Mouse (Mus musculus): ENCODE data around the gene Rgs12. TPM values are rescaled to one million over a fixed set of nuclear protein-coding genes. Genes with fewer than 3 reads are reported as not detected.
A peak's percentile ranks its signal among the peaks of the same experiment; 100 is the strongest.

Rgs12 gene
- polyA plus RNA-seq, 1 experiment from 2014 or later: 30.1 TPM

DNA sequence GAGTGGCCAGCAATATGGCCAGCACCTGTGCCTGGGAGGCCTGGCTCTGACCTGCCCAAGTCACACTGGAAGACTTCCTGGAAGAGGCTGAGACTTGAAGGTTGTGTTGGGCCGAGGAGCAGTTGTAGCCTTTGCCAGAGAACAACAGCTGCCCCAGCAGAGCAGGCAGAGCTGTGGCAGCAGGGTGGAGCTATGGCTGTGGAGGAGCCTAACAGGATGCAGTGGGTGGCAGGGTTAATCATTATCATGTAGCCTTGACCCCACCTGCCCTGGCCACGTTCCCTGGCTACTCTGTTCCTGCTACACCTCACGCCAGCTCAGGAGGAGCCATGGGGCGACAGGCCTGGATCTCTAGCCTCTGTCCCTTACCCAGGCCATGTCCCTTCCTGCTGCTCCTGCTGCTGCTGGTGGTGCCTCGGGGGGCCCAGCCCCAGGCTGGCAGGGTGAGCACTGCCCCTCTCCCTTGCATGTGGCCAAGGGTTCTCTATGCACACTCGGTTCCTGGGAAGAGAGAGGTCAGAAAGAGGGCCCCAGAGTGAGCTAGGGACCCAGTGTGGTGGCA is 92.1 kb downstream of the Rgs12 start, which contains the start of gene Hgfac:
Gene Hgfac, plus strand, starts transcription at position 242 of the 562 bp plus-strand sequence.
- Histone ChIP-seq H3K4me3 (peak within 1 kb of the TSS; percentile 29), H3K27me3 (replicated peaks) (no peaks in the 10 kb centered on the region; the same call in 1 of the 2 replicates), H3K4me2 (peak within 1 kb of the TSS; percentile 44), H3K27ac (peak within 1 kb of the TSS; percentile 76), H3K9ac (peak within 1 kb of the TSS; percentile 35; the same call in 1 of the 2 replicates), H3K9me3 (replicated peaks) (no peaks in the 10 kb centered on the region), H3K4me1 (peaks cover 45% of the 10 kb centered on the region), H3K36me3 (no peaks in the 10 kb centered on the region)
- ATAC-seq: peak; percentile 49
- WGBS (ENCODE audit: insufficient replicate concordance): 33% methylated on average over 6 of the region's 6 CpGs

DNA sequence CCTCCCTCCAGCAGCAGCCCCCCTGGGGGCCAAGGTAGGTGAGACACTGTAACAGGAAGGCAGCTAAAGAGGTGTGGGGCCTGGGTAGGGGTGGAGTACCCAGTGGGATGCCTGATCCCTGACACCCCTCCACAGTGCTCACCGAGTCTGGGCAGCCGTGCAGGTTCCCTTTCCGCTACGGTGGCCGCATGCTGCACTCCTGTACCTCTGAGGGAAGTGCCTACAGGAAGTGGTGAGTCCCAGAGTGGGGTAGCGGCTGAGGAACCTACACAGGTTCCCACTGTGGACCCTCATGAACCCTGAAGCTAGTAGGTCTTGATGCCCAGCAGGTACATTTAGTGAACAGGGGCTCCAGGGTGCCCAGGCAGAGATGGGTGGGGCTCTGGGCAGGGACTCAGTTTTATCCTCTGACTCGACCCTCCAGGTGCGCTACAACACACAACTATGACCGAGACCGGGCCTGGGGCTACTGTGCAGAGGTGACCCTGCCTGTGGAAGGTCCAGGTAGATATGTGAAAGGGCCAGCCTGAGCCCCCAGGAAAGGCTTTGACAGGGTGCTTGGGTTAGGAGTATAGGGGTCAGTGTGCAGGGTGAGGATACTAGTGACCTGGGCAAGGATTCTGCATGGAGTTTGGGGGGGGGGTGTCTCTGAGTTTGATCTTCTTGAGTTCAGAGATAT is 93.3 kb downstream of the Rgs12 start:
- H3K36me3 ChIP-seq: no peaks in the 10 kb centered on the region
- 35% methylated on average over 10 of the region's 10 CpGs for WGBS (ENCODE audit: insufficient replicate concordance)
- no peaks in the 10 kb centered on the region for H3K9me3 ChIP-seq (replicated peaks)
- H3K27me3 ChIP-seq (replicated peaks): no peaks in the 10 kb centered on the region; the same call in 1 of the 2 replicates
- H3K9ac ChIP-seq: 0 out of 2 replicates have a peak overlapping the region, but pooled peaks have one; percentile 35
- H3K4me1 ChIP-seq: peaks cover 34% of the 10 kb centered on the region
- 0 out of 2 replicates have a peak overlapping the region, but pooled peaks have one; percentile 76 for H3K27ac ChIP-seq
- ATAC-seq: peak; percentile 4; the same call in 1 of the 2 replicates
- peak overlapping the region; percentile 29; the same call in 1 of the 2 replicates for H3K4me3 ChIP-seq
- peak overlapping the region; percentile 44 for H3K4me2 ChIP-seq

DNA sequence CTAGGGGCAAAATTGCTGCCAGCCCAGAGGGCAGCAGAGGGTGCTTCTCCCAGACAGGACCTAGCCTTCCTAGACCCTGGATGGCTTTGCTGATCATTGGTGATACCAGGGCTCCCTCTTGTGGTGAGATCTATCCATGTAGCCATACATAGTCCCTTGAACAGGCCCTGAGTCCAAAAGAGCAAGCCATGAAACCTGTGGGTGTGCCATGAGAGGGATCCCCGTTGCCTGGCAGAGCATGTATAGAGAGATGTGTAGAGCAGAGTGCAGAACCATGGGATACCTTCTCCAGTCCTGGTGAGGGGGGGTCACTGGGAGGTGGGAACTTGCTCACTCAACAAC is 93.8 kb downstream of the Rgs12 start:
- no peak overlapping the region for H3K4me3 ChIP-seq

DNA sequence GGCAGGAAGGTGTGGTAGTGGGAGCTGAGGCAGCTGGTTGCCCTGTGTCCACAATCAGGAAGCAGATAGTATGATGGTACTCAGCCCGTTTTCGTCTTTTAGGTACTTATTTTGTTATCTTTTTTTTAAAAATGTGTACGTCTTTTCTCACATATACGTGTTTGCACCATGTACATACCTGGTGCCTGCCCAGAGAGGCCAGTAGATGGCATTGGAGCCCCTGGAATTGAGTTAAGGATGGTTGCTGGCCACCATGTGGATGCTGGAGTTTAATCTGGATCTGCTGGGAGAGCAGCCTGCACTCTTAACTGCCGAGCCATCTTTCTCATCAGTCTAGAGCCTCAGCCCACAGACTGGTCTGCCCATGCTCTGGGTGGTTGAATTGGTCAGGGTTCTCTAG is 101.3 kb downstream of the Rgs12 start:
- Histone ChIP-seq H3K27me3 (replicated peaks) (peaks cover 40% of the 10 kb centered on the region), H3K4me2 (no peak overlapping the region), H3K4me3 (no peak overlapping the region), H3K9me3 (replicated peaks) (no peaks in the 10 kb centered on the region), H3K9ac (no peak overlapping the region), H3K4me1 (no peaks in the 10 kb centered on the region), H3K27ac (no peak overlapping the region), H3K36me3 (no peaks in the 10 kb centered on the region)
- no peak for ATAC-seq
- WGBS (ENCODE audit: insufficient replicate concordance): 56% methylated on average over 5 of the region's 5 CpGs

More for the DNA sequence above, 93.8 kb downstream of the Rgs12 start:
- Histone ChIP-seq H3K27ac (no peak overlapping the region), H3K27me3 (replicated peaks) (no peaks in the 10 kb centered on the region; the same call in 1 of the 2 replicates), H3K36me3 (no peaks in the 10 kb centered on the region), H3K9ac (no peak overlapping the region), H3K9me3 (replicated peaks) (no peaks in the 10 kb centered on the region), H3K4me2 (peak overlapping the region; percentile 44), H3K4me1 (peaks cover 29% of the 10 kb centered on the region)
- 3% methylated on average over 1 of the region's 1 CpGs for WGBS (ENCODE audit: insufficient replicate concordance)
- peak; percentile 54 for ATAC-seq

DNA sequence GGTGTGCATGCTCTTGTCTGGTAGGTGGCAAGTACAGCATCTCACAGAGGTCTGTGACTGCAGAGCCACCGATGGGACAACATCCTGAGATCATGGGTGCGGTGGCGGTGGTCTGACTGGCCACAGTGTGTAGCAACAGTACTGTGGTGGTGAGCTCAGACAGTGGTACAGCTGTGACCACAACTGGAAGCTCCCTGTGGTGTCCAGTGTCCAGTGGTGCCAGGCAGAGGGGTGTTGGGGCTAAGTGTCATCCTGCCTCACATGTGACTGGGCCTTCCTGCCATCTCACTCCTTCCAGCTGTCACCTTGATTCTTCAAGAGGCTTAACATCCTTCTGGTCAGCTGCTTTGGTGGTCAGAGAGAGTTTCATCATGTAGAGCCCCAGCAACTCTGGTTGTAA is 105.4 kb downstream of the Rgs12 start:
- H3K9me3 ChIP-seq (replicated peaks): no peaks in the 10 kb centered on the region
- H3K4me3 ChIP-seq: no peak overlapping the region
- peaks cover 12% of the 10 kb centered on the region for H3K4me1 ChIP-seq
- no peak overlapping the region for H3K9ac ChIP-seq
- no peak overlapping the region for H3K4me2 ChIP-seq
- 67% methylated on average over 3 of the region's 3 CpGs for WGBS (ENCODE audit: insufficient replicate concordance)
- H3K27me3 ChIP-seq (replicated peaks): peaks cover 77% of the 10 kb centered on the region
- ATAC-seq: no peak
- H3K36me3 ChIP-seq: no peaks in the 10 kb centered on the region
- H3K27ac ChIP-seq: no peak overlapping the region

DNA sequence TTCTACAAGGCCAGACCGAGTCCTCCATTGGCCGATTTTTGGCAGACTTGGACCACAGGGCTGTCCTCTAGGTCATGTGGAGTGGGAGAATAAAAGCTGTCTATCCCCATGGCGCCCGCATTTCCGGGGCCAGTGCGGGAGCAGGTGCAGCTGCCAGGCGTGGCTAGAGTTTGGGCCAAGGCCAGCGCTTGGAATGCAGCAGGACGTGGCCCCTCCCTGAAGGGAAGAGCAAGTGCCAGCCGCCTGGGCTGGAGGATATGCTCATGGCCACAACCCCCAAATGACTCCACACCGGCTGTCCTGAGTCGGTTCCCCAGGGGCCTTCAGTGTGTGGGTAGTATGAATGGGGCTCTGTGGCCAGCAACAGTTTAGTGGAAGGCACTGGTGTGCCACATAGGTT is 105.8 kb downstream of the Rgs12 start:
- peaks cover 82% of the 10 kb centered on the region for H3K27me3 ChIP-seq (replicated peaks)
- H3K4me3 ChIP-seq: no peak overlapping the region
- 66% methylated on average over 12 of the region's 12 CpGs for WGBS (ENCODE audit: insufficient replicate concordance)
- no peaks in the 10 kb centered on the region for H3K9me3 ChIP-seq (replicated peaks)
- peaks cover 12% of the 10 kb centered on the region for H3K4me1 ChIP-seq
- no peaks in the 10 kb centered on the region for H3K36me3 ChIP-seq
- H3K9ac ChIP-seq: no peak overlapping the region
- no peak overlapping the region for H3K27ac ChIP-seq
- no peak for ATAC-seq
- no peak overlapping the region for H3K4me2 ChIP-seq

DNA sequence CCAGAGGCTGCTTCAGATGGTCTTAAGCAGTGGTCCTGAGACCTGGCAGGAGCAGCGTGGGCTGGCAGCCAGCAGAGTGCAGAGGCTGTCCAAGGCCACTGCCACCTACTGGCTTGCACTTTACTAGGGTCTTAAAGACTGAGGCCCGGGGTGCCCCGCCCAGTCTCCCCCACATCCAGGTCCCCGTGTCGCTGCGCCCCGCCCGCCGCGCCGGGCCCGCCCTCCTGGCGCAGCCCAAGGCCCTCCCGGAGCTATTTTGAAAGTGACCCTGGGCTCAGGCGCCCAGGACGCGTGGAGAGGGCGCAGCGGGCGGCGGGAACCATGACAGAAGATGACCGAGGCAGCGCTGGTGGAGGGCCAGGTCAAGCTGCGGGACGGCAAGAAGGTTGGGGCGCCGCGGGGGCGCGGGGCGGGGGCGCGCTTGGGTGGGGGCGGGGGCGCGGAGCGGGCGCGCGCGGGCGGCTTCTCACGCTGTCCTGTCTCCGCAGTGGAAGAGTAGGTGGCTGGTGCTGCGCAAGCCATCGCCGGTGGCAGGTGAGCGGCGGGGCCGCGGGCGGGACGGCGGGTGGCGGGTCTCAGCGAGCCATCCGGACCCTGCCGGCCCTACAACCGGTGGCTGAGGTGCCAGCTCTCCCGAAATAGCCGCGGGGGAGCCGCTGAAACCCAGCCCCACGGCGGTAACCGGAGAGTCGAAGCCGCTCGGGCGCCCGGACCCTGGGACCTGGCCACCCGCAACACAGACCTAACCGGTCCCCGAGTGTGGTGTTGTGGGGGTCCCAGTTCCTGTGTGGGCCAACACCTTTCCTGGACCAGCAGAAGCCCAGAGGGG is 107.6 kb downstream of the Rgs12 start, which contains the start of gene Dok7:
Gene Dok7, plus strand, starts transcription at position 163 of the 829 bp plus-strand sequence.
- Histone ChIP-seq H3K9me3 (replicated peaks) (no peaks in the 10 kb centered on the region), H3K9ac (peak within 1 kb of the TSS; percentile 25; the same call in 1 of the 2 replicates), H3K4me3 (peak within 1 kb of the TSS; percentile 56), H3K4me1 (peaks cover 12% of the 10 kb centered on the region), H3K27ac (no peak within 1 kb of the TSS), H3K36me3 (no peaks in the 10 kb centered on the region), H3K4me2 (peak within 1 kb of the TSS; percentile 72), H3K27me3 (replicated peaks) (peaks cover 87% of the 10 kb centered on the region)
- WGBS (ENCODE audit: insufficient replicate concordance): 1% methylated on average over 51 of the region's 74 CpGs
- 0 out of 2 replicates have a peak, but pooled peaks have one; percentile 28 for ATAC-seq

DNA sequence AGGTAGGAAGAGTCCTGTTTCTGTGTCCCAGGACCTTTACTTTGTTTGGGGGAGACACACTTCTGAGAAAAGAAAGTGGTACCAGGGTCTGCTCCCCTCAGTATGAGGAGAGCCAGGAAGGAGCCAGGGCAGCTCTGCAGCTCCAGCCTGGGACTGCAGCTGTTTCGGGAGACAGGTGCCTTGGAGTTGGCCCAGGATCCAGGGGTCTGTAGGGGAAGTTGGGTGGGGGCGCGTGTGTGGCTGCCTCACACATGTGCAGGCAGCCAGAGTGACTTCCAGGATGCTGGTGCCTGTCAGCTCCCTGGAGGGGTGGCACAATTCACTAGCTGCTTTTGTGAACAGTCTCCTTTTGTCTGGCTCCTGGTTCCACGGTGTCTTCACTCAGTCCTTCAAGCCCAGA is 108.3 kb downstream of the Rgs12 start:
- ATAC-seq: no peak
- Histone ChIP-seq H3K9me3 (replicated peaks) (no peaks in the 10 kb centered on the region), H3K9ac (no peak overlapping the region), H3K4me3 (no peak overlapping the region), H3K36me3 (no peaks in the 10 kb centered on the region), H3K4me2 (peak overlapping the region; percentile 72; the same call in 1 of the 2 replicates), H3K27ac (no peak overlapping the region), H3K4me1 (peaks cover 12% of the 10 kb centered on the region), H3K27me3 (replicated peaks) (peaks cover 83% of the 10 kb centered on the region)
- 29% methylated on average over 4 of the region's 4 CpGs for WGBS (ENCODE audit: insufficient replicate concordance)

DNA sequence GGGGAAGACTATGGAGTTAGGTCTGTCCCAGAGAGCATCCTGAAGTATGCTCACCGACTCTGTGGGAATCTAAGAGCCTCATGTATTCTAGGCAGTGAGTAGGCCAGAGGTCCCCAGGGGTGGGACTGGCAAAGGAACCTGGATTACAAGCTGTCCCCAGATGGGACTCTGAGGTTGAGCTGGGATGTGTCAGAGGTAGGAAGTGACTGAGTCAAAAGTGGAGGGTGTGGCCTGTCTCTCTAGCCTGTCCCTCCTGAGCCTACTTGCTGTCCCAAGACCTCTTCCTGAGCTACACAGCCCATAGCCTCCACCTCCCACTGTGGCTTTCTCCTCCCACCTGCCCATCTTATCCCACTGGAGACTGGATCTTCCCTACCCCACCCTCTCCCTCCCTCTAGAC is 109.0 kb downstream of the Rgs12 start:
- no peaks in the 10 kb centered on the region for H3K36me3 ChIP-seq
- H3K4me3 ChIP-seq: no peak overlapping the region
- no peak for ATAC-seq
- peaks cover 80% of the 10 kb centered on the region for H3K27me3 ChIP-seq (replicated peaks)
- peaks cover 12% of the 10 kb centered on the region for H3K4me1 ChIP-seq
- no peak overlapping the region for H3K9ac ChIP-seq
- no peak overlapping the region for H3K27ac ChIP-seq
- no peak overlapping the region for H3K4me2 ChIP-seq
- WGBS (ENCODE audit: insufficient replicate concordance): 48% methylated on average over 1 of the region's 1 CpGs
- no peaks in the 10 kb centered on the region for H3K9me3 ChIP-seq (replicated peaks)

DNA sequence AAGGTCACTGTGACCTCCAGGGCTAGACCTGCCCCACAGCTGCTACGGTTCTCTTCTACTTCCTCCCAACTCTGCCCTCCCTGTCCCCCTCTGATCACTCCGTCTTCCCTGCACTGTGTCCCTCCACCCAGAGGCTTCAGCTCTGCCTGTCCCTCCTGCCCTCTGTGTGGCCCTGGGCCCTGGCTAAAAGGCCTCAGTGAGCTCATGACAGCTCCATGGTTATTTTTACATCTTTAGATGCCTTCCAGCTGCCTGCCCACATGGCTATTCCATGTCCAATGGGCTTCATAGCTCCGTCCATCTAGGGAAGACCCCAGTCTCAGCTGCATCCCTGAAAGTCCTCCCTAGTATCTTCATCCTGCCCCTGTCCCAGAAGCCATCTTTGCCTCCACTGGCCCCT is 110.9 kb downstream of the Rgs12 start:
- H3K27me3 ChIP-seq (replicated peaks): peaks cover 69% of the 10 kb centered on the region
- no peak for ATAC-seq

DNA sequence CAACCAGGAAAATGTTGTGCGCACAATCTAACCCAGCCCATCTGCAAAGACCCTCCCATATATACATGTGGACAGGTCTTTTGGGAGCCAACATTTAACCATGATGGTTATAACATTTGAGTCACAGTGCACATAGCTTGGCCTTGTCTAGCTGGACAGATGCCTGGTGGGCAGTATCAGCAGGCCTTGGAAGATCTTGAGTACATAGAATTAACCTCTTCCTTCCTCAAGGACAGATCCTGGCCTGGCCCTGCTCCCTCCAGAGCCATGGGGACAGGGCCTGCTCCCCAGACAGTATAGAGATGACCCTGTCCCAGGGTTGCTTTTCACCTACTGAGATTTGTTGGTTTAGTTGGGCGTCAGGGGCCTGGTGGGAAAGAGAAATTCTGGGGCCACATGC is 120.6 kb downstream of the Rgs12 start:
- H3K4me2 ChIP-seq: no peak overlapping the region
- WGBS (ENCODE audit: insufficient replicate concordance): 67% methylated on average over 2 of the region's 2 CpGs
- H3K36me3 ChIP-seq: no peaks in the 10 kb centered on the region
- no peak overlapping the region for H3K27ac ChIP-seq
- H3K9ac ChIP-seq: no peak overlapping the region
- H3K27me3 ChIP-seq (replicated peaks): peaks cover 12% of the 10 kb centered on the region; the same call in 1 of the 2 replicates
- no peak overlapping the region for H3K4me3 ChIP-seq
- H3K4me1 ChIP-seq: no peaks in the 10 kb centered on the region
- no peaks in the 10 kb centered on the region for H3K9me3 ChIP-seq (replicated peaks)
- ATAC-seq: no peak

More for the DNA sequence above, 110.9 kb downstream of the Rgs12 start:
- no peak overlapping the region for H3K27ac ChIP-seq
- no peaks in the 10 kb centered on the region for H3K36me3 ChIP-seq
- H3K4me1 ChIP-seq: peaks cover 12% of the 10 kb centered on the region
- H3K4me3 ChIP-seq: no peak overlapping the region
- no peaks in the 10 kb centered on the region for H3K9me3 ChIP-seq (replicated peaks)
- no peak overlapping the region for H3K9ac ChIP-seq
- H3K4me2 ChIP-seq: no peak overlapping the region
- 38% methylated on average over 3 of the region's 3 CpGs for WGBS (ENCODE audit: insufficient replicate concordance)

All from liver, embryonic 12.5 days (tissue).